In genomic region chr4:132959679-132960045, GRCm38 (mm10) we compare ENCODE assay signal across 9 mouse cellular contexts. TPM values are rescaled to one million over a fixed set of nuclear protein-coding genes. Genes with fewer than 3 reads are reported as not detected.
A peak's percentile ranks its signal among the peaks of the same experiment; 100 is the strongest.
DNase-seq lines count a peak whose midpoint lies in the region; ATAC-seq and TF ChIP-seq lines count a peak whose summit lies in the region.
"Had no signal": no experiment of that assay in that cellular context is flagged by ENCODE, and none has a peak within 500 bp of the region (broad histone marks: within the 10 kb centered on the region; RNA-seq: fewer than 3 reads in every experiment).

No protein-coding gene starts in this region.

- peaks cover 56% of the 10 kb centered on the region for H3K4me1 ChIP-seq in heart, embryonic 15.5 days (replicated peaks)
- peaks cover 96% of the 10 kb centered on the region for H3K4me1 ChIP-seq in E14TG2a.4 (replicated peaks; ENCODE audit: low read depth, low read length)
- peaks cover 13% of the 10 kb centered on the region for H3K4me1 ChIP-seq in forebrain, embryonic 11.5 days (replicated peaks; ENCODE audit: control insufficient read depth, insufficient read depth, low read length)
- H3K4me1 ChIP-seq in limb, embryonic 13.5 days: peaks cover 52% of the 10 kb centered on the region

- H3K4me2 ChIP-seq in heart, embryonic 15.5 days: no peak overlapping the region
- no peak overlapping the region for H3K4me2 ChIP-seq in forebrain, embryonic 11.5 days (ENCODE audit: low read depth, low read length, severe bottlenecking)
- 0 out of 2 replicates have a peak overlapping the region, but pooled peaks have one; percentile 36 for H3K4me2 ChIP-seq in limb, embryonic 13.5 days (replicated peaks)

- H3K9ac ChIP-seq in heart, embryonic 15.5 days: no peak overlapping the region
- peak overlapping the region; percentile 37; the same call in 1 of the 2 replicates for H3K9ac ChIP-seq in forebrain, embryonic 11.5 days (ENCODE audit: low read length)
- H3K9ac ChIP-seq in limb, embryonic 13.5 days: no peak overlapping the region; the same call in 1 of the 2 replicates

- H3K4me3 ChIP-seq in heart, embryonic 15.5 days: no peak overlapping the region
- peak overlapping the region; percentile 52 for H3K4me3 ChIP-seq in E14TG2a.4 (replicated peaks; ENCODE audit: low read length)
- H3K4me3 ChIP-seq in forebrain, embryonic 11.5 days (ENCODE audit: low read depth, low read length): no peak overlapping the region
- H3K4me3 ChIP-seq in limb, embryonic 13.5 days: no peak overlapping the region

- no peaks in the 10 kb centered on the region for H3K27me3 ChIP-seq in heart, embryonic 15.5 days
- no peaks in the 10 kb centered on the region for H3K27me3 ChIP-seq in E14TG2a.4 (ENCODE audit: insufficient read depth, low read length)
- no peaks in the 10 kb centered on the region for H3K27me3 ChIP-seq in forebrain, embryonic 11.5 days (ENCODE audit: control insufficient read depth, insufficient read depth, low read length)
- no peaks in the 10 kb centered on the region for H3K27me3 ChIP-seq in limb, embryonic 13.5 days

- H3K9me3 ChIP-seq in heart, embryonic 15.5 days (replicated peaks): no peaks in the 10 kb centered on the region
- H3K9me3 ChIP-seq in E14TG2a.4 (ENCODE audit: low read length): no peaks in the 10 kb centered on the region
- H3K9me3 ChIP-seq in forebrain, embryonic 11.5 days (ENCODE audit: control insufficient read depth, low read length): no peaks in the 10 kb centered on the region
- H3K9me3 ChIP-seq in limb, embryonic 13.5 days: no peaks in the 10 kb centered on the region

- no peaks in the 10 kb centered on the region for H3K36me3 ChIP-seq in heart, embryonic 15.5 days
- H3K36me3 ChIP-seq in E14TG2a.4 (ENCODE audit: insufficient read depth, low read length): no peaks in the 10 kb centered on the region
- H3K36me3 ChIP-seq in forebrain, embryonic 11.5 days (ENCODE audit: control insufficient read depth, insufficient read depth, low read length): no peaks in the 10 kb centered on the region
- H3K36me3 ChIP-seq in limb, embryonic 13.5 days: no peaks in the 10 kb centered on the region

- peak overlapping the region; percentile 93 for H3K27ac ChIP-seq in heart, embryonic 15.5 days
- peak overlapping the region; percentile 90 for H3K27ac ChIP-seq in forebrain, embryonic 11.5 days (ENCODE audit: low read depth, low read length)
- H3K27ac ChIP-seq in limb, embryonic 13.5 days: peak overlapping the region; percentile 86

- ATAC-seq in heart, embryonic 15.5 days (replicated peaks; ENCODE audit: insufficient number of reproducible peaks, insufficient read depth, low FRiP score, low read depth): no peak
- ATAC-seq in forebrain, embryonic 11.5 days (replicated peaks; ENCODE audit: low FRiP score): no peak
- ATAC-seq in limb, embryonic 13.5 days (ENCODE audit: low FRiP score, low read depth): no peak

- no peak for TF ChIP-seq CTCF in E14TG2a.4 (conservative IDR thresholded peaks at IDR 0.05; ENCODE audit: low read length)

- 54% methylated on average over 3 of the region's 3 CpGs for WGBS in heart, embryonic 15.5 days
- 58% methylated on average over 3 of the region's 3 CpGs for WGBS in forebrain, embryonic 11.5 days
- WGBS in limb, embryonic 13.5 days: 51% methylated on average over 3 of the region's 3 CpGs

- DNase-seq in heart, postnatal 36 days: no peak
- no peak for DNase-seq in forebrain, embryonic 11.5 days (ENCODE audit: low spot score)
- DNase-seq in embryo, embryonic 10 days (ENCODE audit: low spot score): no peak
- DNase-seq in layer of hippocampus, adult 8-10 months (ENCODE audit: low spot score in 2 of 2): no peak
- DNase-seq in right cerebral cortex, postnatal 25 days: no peak
- DNase-seq: adrenal gland, postnatal 25 days had no signal

- intact Hi-C loops in heart, postnatal 36 days (cut with DNase I): loop anchor here (2.0 kb wide), 1 partner anchor 15 kb away; the partner anchor contains the start of gene Fgr

RNA-seq across cellular contexts. Expression of gene Fgr, which starts 14.2 kb away (rescaled TPM):
- 0.42 and 1.0 TPM in 2 replicates for polyA plus RNA-seq in heart, embryonic 15.5 days (2015; fragmentation: Nextera tagmentation; extraction: Ambion mirVana)
- total RNA-seq in heart, postnatal 36 days (2021): under 1 TPM; 0.31 to 0.60 TPM
- polyA plus RNA-seq in forebrain, embryonic 11.5 days (2014; fragmentation: Nextera tagmentation; extraction: Ambion mirVana): 0.13 TPM in 1 of 2 replicates, not detected in the other
- polyA plus RNA-seq in limb, embryonic 13.5 days (2015; fragmentation: Nextera tagmentation; extraction: Ambion mirVana): 0.19 and 0.26 TPM in 2 replicates
- total RNA-seq in layer of hippocampus, adult 8-10 months (2022): 1 to 10 TPM in 2 of 4 experiments, under 1 TPM in 1, not detected in 1; 0.19 to 3.9 (median 3.4) TPM

RNA-seq across cellular contexts. Expression of gene Fam76a, which starts 37.3 kb away (rescaled TPM):
- polyA plus RNA-seq in heart, embryonic 15.5 days (2015; fragmentation: Nextera tagmentation; extraction: Ambion mirVana): 37.0 and 40.0 TPM in 2 replicates
- 10 to 100 TPM; 42.3 to 46.4 TPM for total RNA-seq in heart, postnatal 36 days (2021)
- 28.1 and 31.4 TPM in 2 replicates for polyA plus RNA-seq in forebrain, embryonic 11.5 days (2014; fragmentation: Nextera tagmentation; extraction: Ambion mirVana)
- 39.9 and 44.8 TPM in 2 replicates for polyA plus RNA-seq in limb, embryonic 13.5 days (2015; fragmentation: Nextera tagmentation; extraction: Ambion mirVana)
- 10 to 100 TPM; 47.4 to 67.7 (median 53.2) TPM for total RNA-seq in layer of hippocampus, adult 8-10 months (2022)

RNA-seq across cellular contexts. Expression of gene Ahdc1, which starts 51.4 kb away (rescaled TPM):
- 6.3 and 8.5 TPM in 2 replicates for polyA plus RNA-seq in heart, embryonic 15.5 days (2015; fragmentation: Nextera tagmentation; extraction: Ambion mirVana)
- 10 to 100 TPM; 41.9 to 50.8 TPM for total RNA-seq in heart, postnatal 36 days (2021)
- polyA plus RNA-seq in forebrain, embryonic 11.5 days (2014; fragmentation: Nextera tagmentation; extraction: Ambion mirVana): 5.5 and 7.5 TPM in 2 replicates
- polyA plus RNA-seq in limb, embryonic 13.5 days (2015; fragmentation: Nextera tagmentation; extraction: Ambion mirVana): 11.3 and 11.5 TPM in 2 replicates
- total RNA-seq in layer of hippocampus, adult 8-10 months (2022): 100 to 1,000 TPM in 3 of 4 experiments, 10 to 100 TPM in 1; 99.1 to 116 (median 106) TPM
